Mouse (Mus musculus): Measurements from ENCODE around the gene Ahcyl2.

DNA sequence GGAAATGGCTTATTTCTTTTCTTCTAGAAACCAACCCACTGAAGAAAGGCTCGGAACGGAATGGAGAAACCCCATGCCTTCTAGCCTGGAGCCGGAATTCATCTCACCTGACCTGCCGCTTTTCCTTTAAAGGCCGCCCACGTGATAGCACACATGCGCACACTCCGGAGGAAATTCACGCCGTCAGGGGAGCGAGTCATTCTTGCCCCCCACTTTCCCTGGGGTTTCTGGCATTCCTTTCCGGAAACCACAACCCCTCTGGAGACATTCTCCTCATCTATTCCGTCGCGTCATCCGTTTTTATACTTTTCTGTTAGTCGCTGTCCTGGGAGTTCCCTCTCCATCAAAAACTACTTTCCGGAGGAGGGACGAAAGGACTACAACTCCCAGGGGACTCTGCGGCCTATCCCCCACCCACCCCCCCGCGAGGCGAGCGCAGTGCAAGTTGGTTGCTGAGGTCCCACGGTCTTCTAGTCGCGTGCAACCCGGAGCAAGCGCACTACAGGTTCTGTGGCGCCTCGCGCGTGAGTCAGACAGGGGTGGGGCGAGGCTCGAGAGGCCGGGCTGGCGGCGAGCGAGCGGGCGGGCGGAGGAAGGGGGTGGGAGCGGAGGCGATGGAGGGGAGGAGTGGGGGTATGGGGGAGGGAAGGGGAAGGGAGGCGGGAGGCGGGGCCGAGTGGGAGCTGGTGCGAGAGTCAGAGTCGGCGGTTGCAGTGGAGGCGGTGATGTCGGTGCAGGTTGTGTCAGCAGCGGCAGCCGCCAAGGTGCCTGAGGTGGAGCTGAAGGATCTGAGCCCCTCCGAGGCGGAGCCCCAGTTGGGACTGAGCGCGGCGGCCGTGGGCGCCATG lies at the start of gene Ahcyl2:
- TF ChIP-seq GATA1 (IDR thresholded peaks at IDR 0.05; ENCODE audit: low read length) (no peak), TAL1 (IDR thresholded peaks at IDR 0.05; ENCODE audit: low read length) (no peak)

All from erythroblast, embryonic 14.5 days (primary cell).